Mouse (Mus musculus): ENCODE measurements at regions not wholly inside any gene's neighbourhood (a gene's known extent, or its start where the extent isn't known, plus 50 kb on each side); places are given as distances from the start of the nearest gene placed in this dataset.
"Not testable (repeated sequence)": the region's sequence is repeated elsewhere in the genome, so short reads cannot be mapped to it uniquely, and the experiment has no call there.

DNA sequence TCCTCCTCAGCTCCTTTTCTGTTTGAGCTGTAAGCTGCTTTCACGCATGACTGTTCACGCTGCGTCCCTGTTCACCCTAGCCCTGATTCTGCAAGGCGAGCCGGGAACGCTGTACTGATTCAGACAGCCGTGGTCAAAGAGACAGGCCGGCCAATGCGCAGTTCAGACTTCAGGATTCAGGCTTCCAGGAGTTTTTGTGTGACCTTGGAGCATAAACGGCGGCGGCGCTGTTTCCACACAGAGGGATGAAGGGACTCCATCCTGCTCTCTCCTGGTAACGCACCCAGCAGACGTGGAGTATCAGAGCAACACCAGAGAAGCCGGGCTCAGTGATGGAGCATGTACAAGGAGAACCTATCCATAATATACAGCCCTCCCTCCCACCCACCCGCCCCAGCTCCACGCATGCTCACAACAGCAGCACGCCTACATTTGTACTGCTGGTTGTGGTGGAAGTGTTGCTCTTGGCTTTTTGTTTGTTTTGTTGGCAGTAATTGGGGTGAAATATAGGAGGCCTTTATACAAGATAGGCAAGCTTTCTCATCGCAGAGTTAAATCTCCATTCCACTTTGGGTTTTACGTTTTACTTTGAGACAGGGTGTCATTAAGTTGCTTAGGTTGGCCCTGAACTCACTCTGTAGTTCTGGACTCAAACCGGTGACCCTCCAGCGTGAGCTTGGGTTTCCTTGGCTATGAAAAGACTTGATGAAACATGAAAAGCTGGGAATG, 98.6 kb upstream of the Cpsf6 start:
- no peak for DNase-seq (ENCODE audit: low spot score in 2 of 2)

DNA sequence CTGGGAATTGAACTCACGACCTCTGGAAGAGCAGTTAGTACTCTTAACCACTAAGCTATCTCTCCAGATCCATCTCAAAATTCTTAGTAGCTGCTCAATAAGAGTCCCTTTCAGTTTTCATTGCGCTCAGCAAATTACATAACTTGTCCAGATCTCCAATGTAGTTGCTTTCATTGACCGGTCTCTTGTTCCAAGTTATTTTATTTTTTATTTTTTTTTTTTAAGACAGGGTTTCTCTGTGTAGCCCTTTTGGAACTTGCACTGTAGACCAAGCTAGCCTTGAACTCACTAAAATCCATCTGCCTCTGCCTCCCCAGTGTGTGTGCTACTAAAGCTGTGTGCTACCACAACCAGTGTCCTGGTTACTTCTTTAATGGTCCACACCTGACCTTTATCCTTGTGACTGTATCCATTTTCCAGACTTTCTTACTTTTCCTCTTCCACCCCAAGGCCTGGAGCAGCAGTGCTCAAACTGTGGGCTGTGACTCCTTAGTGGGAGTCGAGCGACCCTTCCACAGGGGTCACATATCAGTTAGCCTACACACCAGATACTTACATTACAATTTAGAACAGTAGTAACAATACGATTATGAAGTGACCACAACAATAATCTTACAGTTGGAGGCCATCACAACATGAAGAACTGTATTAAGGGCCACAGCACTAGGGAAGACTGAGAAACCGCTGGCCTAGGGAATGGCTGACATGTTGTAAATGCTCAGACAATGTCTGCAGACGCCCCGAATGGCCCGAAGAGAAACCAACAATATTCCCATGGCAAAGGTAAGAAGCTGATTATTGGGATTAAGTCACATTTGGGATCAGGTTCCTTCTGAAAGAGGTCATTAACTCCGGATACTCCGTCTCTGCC, 97.8 kb upstream of the Cpsf6 start:
- no peak for DNase-seq (ENCODE audit: low spot score in 2 of 2)

DNA sequence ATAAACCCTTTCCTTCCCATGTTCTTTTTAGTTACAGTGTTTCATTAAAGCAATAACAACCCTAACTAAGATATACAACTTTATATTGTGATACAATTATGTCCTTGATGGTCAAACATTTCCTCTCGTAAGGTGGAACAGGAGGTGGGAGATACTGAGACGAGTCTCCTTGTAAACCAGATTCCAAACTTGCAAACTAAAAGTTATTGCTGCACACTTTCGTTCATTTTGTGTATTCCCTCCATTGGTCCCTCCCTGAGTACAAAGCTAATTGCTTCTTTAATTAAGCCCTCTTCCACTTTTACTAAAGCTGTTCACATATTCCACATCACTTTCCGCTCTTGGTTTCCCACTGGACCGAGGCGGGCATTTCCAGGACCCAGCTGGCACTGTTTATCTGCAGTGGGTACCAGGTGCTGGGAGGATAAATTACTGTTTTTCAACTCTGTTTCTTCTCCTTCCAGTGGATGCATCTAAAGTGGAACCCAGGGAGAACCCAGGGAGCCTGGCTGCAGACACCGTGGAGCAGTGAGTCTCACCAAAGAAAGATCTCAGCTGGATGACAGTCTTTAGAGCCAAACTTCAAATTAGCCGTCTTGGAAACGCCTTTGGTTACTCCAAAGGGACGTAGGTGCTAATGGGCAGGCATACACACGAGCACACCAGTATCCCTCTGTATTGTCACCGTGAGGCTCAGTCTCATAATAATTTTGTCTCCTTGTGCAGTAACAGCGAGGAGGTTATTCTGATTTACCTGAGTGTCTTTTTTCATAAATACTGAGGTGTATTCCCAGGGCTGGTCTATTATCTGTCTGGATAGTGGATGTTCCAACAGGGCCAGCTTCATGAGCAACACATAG, 95.5 kb upstream of the Cpsf6 start:
- DNase-seq (ENCODE audit: low spot score in 2 of 2) = no peak

DNA sequence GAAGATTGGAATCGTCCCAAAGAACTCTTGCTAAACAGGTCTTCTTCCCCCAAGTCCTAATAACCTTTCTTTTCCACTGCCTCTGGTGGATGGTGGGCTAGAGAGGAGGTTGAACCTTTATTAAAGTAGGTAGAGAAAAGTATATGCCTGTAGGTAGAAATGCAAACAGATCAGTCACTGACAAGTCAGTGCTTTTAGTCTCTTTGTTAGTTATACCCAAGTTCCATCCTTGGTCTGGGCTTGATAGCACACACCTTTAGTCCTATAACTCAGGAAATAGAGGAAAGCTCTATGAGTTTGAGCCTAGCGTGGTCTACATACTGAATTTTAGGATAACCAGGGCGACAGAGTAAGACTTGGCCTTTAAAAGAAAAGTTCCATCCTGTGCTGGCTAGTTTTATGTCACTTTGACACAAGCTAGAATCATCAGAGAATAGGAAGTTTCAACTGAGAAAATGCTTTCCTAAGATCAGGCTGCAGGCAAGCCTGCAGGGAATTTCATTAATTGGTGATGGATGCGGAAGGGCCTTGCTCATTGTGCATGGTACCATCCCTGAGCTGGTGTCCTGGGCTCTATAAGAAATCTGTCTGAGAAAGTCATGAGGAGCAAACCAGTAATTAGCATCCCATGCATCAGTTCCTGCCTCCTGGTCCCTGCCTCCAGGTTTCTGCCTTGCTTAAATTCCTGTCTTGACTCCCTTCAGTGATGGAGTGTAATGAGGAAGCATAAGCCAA, 94.7 kb upstream of the Cpsf6 start:
- DNase-seq (ENCODE audit: low spot score in 2 of 2) = no peak

DNA sequence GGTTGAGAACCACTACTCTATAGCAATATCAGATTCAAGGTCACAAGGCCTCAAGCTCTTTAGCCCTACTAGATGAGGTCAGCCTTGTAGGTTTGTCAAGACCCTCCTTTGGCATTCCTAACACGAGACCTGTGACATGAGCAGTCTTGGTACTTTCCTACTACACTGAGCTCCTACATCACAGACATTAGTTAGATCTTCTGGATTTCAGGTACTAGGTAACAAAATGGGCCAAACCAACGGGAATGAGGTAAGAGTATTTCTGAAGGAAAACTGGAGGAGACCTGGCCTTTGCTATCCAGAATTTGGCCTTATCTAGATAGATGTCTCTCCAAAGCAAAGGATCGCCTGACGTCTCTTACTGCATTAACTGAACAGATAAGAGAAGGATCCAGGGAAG, 93.7 kb upstream of the Cpsf6 start:
- no peak for DNase-seq (ENCODE audit: low spot score in 2 of 2)

DNA sequence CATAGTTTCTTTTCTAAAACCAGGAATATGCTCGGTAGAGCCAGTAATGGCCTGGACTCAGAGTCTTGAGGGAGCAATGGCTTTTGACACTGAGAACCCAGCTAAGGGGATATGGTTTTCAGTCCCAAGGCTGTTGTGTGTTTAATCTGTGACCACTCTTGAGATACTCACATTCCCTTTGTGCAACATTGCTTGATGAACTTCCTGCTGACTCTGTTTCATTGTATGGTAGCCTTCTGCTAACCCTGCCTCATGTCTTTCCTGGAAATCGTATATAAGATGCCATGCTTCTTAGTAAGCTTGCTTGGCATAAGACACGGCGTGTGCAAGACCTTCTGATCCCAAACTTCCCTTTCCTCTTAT, 92.7 kb upstream of the Cpsf6 start:
- DNase-seq (ENCODE audit: low spot score in 2 of 2) = no peak

DNA sequence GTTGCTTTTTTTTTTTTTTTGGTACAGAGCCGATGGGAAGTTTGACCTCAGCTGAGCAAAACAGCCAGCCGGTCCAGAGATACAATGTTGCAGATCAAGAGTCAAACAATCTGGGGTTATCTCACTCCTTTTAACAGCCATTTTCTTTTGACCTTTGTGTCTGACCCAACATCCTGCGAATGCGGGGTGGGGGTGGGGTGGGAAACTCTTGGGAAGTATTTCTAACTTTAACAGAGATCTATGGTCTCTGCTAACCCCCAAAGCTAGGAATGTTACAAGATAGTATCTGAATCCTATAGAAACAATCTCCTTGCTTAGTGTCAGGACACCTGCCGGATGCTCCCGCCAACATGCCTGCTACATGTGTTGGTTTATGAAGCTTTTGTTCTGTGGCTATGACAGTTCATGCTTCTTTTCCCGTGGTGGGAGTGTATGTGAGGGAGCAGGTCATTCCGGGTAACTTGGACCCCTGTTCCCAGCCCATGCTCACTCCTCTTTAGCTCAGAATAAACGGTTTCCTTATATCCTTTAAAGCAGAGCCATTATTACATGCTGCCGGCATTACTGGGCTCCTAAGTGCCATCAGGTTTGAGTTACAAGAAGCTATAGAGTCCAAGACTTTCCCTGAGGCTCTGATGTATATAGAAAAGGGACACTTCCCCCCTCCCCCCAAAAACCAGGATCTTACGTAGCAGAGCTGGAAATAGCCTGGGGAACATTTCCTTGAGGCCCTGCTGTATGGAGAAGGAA, 92.2 kb upstream of the Cpsf6 start:
- DNase-seq (ENCODE audit: low spot score in 2 of 2) = no peak

DNA sequence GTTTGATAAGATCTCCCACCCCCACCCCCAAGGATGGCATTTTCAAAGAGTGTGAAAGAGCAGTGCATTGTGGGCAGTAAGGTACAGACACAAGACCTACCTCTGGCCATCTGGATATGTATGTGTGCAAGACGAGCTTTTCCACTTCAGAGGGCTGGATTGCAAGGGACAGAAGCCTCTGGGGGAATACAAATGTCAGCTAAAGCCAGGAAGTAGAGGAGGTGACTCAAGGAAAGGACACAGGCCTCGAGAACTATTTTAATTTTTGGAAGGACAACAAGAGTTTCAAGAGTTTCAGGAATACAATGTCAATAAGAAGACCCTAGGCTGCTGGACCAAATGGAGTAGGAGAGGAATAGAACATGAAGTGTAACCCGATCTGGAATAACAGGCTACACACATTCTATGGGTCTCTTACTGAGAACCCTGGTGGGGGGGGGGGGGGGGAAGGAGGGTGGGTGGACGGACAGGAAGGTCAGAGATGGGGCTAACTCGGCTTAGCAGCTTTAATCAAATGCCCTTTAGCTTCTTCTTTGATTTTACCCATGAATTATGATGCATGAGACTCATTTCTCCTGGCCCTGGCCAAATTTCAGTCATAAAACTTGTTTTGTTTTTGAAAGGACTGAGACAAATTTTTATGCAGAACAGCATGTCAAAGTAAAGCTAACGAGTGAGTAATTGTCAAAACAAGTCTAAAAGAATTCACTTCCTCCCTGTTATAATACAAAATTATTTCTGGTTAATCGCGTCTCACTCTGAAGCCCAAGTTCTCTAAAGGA, 91.4 kb upstream of the Cpsf6 start:
- no peak for DNase-seq (ENCODE audit: low spot score in 2 of 2)

DNA sequence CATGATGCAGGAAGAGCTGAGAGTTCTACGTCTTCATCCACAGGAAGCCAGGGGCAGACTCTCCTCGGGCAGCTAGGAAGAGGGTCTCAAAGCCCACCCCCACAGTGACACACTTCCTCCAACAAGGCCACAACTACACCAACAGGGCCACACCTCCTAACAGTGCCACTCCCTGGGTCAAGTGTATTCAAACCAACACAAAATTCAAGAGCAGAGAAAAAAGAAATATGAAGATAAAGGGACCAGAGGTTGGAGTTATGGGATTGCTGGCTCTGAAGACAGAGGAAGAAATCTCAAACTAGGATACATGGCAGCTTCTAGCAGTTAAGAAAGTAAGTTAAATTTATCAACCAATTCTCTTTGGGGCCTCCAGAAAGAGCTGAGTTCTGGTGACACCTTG, 90.7 kb upstream of the Cpsf6 start:
- DNase-seq (ENCODE audit: low spot score in 2 of 2) = no peak

DNA sequence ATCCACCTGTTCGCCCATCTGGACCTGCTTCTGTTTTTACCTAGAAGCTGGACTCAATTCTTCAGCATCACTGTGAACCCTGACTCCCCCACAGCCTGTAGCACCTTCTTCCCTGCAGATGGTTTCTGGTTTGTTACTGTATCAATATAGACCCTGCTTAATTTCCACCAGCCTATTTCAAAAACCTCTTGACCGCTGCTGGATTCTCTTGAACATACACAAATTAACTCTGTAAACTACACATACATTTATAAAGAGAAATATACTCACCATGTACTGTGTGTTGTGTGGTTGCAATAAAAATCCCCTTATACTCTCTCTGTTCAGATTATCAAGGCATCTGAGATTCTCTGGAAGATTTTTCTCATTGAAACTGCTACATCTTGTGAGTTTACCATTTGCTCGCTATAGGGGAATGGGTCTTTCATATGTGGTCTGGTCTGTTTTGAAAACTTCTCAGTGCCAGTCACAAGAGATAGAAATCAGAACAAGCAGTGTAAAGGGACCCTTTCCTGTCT, 89.8 kb upstream of the Cpsf6 start:
- no peak for DNase-seq (ENCODE audit: low spot score in 2 of 2)

DNA sequence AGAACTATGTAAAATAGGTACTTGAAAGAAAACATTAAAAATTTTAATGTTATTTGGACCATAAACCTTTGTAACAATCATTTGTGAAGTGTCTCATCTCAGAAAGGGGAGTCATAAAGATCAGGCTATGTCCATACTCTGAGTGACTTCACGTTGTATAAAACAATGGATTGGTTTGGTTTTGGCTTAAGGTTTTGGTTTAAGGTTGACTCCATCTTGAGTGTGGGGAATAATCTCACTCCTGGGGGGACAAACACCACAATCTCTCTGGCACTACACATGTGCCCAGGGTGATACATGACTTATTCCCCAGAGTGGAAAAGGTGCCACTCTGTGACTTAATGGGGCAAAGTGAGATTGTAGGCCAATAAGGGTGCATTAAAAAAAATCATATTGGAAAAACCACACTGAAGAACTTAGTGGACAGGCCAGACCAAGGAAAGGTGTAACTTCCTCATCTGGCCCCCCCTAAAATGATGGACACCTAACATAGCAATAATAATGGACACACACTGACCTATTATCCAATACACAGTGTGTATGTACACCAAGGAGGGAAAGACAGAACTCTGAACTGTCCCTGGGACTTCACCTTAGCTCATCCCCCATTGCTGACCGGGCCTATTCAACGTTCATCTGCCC, 89.2 kb upstream of the Cpsf6 start:
- no peak for DNase-seq (ENCODE audit: low spot score in 2 of 2)

DNA sequence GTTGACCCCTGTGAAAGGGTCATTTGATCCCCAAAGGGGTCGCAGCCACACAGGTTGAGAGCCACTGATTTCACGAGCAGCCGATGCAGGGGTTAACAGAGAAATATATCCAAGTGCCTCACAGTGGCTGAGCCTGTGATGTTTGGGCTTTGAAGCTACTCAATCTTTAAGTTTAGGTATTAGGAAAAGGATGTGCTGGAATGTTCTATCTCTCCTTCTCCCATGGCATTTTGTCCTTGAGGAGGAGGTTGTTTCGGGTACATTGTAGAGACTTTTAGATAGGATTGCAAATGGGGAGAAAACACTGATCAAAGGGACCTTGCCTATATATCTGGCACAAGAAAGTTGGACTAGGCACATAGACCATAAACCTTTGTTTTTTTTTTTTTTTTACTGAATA, 88.6 kb upstream of the Cpsf6 start:
- no peak for DNase-seq (ENCODE audit: low spot score in 2 of 2)

DNA sequence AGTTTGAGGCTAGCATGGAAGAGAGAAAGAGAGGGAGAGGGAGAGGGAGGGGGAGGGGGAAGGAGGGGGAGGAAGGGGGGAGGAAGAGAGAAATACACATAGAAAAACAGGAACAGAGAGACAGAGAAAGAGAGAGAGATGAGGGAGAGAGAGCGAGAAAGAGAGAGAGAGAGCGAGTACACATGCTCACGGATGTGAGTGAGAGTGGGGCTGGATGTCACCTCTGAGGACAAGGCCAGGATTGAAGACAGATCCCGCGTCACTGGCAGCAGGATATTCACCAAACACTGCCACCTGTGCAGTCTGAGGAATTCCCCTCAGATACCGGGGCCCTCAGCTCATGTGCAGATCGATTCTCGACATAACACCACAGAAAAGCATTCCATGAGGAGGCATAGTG, 87.3 kb upstream of the Cpsf6 start:
- DNase-seq (ENCODE audit: low spot score in 2 of 2) = no peak

DNA sequence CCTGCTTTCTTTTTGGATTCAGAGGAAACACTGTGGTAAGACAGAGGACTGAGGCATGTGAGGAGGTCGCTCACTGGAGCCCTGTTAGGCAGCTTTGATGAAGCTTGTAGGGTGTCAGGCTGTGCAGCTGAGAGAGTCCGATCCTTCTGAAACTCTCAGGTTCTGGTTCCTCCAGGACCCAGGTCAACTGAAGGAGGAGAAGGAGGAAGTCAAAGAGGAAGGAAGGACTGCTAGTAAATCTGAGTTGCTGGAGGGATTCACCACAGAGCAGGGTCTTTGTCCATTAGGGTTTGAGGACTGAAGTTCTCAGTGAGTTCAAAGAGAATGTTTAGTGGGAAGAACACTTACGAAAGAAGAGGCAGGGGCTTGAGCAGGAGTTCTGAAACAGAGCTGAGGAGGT, 86.6 kb upstream of the Cpsf6 start:
- DNase-seq (ENCODE audit: low spot score in 2 of 2) = no peak

DNA sequence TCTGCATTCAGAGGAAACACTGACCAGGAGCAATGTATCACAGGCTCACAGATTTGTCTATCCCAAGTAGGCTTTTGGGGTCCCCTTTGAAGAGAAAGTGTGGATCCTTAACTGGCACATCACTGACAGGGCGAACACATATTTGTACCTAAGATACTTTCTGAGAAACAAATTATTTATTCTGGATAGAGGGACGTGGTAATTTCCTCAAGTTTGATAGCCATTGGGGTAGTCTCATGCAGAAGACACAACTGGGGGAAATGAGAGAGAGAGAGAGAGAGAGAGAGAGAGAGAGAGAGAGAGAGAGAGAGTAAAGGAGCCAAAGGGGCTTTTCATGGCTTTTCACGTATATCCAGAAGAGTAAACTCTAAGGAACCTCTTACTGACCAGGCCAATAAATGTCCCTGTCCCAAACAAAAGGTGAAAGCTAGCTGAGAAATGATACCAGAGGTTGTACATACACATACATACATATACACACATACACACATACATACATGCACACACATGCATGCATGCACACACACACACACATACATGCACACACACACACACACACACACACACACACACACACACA, 85.9 kb upstream of the Cpsf6 start:
- DNase-seq (ENCODE audit: low spot score in 2 of 2) = no peak

DNA sequence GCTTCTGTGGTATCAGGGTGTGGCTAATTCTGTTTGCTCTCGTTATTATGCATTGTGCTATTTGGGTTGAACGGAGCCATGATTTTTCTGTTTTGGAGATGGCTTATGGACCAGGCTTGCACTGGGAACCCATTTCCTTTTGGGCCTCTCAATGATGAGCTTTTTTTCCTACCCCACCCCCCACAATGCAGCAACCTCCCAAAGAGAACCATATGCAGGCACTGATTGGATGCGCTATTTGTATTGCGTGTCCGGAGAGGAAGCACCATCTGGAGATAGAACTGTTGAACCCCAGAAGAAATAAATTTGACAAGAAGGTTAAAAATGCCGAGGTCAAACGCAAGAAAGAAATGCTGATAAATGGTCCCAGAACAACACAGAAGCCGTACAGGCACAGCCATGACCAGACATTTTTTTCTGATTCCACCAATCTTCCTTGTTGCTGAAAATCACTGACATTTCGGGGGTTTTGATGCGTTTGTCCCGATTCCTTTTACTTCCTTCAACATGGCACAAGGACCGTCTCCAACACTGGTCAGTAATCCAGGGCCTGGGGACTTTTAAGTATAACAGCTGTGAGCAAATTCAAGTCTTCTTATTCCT, 85.3 kb upstream of the Cpsf6 start:
- no peak for DNase-seq (ENCODE audit: low spot score in 2 of 2)

DNA sequence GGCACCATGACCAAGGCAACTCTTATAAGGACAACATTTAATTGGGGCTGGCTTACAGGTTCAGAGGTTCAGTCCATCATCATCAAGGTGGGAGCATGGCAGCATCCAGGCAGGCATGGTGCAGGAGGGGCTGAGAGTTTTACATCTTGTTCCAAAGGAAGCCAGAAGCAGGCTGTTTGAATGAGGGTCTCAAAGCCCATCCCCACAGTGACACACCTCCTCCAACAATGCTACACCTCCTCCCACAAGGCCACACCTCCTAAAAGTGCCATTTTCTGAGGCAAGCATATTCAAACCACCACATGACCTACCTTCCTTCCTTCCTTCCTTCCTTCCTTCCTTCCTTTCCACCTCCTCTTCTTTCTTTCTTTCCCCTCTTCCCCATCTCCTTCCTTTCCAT, 84.5 kb upstream of the Cpsf6 start:
- not testable (repeated sequence) for DNase-seq (ENCODE audit: low spot score in 2 of 2)

DNA sequence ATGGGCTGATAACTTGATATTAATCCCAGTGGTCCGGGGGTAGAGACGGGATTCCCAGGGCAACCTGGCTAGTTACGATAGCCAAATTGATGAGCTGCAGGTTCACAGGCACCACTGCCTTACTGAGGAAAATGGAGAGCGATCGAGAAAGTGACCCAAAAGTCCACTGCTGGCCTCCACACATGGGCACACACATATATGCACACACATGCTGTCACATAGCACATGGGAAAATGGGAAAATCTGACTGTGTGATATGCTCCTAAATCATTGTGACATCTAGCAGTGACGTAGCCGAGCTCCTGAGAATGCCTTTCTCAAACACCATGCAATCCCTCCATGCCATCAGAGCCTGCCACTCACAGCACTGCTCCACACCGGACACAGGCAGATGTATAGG, 83.8 kb upstream of the Cpsf6 start:
- DNase-seq (ENCODE audit: low spot score in 2 of 2) = no peak

DNA sequence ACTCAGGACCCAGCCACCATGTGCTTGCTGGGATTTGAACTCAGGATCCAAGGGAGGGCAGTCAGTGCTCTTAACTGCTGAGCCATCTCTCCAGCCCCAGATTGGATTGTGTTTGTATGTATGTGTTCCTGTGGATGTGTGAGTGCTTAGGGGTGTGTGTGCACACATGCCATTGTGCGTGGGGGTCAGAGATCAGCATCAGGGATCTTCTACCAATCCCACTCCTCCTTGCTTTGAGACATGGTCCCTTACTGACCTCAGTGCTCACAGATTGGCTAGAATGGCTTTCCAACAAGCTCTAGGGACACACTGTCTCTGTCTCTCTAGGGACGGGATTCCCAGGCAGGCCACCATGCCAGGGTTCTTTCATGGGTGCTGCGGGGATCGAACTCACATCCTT, 83.1 kb upstream of the Cpsf6 start:
- no peak for DNase-seq (ENCODE audit: low spot score in 2 of 2)

Measured in natural killer cell, adult 2 months (primary cell).